Mouse (Mus musculus): Measurements from ENCODE around the gene Cct5.

The Cct5 gene

DNA sequence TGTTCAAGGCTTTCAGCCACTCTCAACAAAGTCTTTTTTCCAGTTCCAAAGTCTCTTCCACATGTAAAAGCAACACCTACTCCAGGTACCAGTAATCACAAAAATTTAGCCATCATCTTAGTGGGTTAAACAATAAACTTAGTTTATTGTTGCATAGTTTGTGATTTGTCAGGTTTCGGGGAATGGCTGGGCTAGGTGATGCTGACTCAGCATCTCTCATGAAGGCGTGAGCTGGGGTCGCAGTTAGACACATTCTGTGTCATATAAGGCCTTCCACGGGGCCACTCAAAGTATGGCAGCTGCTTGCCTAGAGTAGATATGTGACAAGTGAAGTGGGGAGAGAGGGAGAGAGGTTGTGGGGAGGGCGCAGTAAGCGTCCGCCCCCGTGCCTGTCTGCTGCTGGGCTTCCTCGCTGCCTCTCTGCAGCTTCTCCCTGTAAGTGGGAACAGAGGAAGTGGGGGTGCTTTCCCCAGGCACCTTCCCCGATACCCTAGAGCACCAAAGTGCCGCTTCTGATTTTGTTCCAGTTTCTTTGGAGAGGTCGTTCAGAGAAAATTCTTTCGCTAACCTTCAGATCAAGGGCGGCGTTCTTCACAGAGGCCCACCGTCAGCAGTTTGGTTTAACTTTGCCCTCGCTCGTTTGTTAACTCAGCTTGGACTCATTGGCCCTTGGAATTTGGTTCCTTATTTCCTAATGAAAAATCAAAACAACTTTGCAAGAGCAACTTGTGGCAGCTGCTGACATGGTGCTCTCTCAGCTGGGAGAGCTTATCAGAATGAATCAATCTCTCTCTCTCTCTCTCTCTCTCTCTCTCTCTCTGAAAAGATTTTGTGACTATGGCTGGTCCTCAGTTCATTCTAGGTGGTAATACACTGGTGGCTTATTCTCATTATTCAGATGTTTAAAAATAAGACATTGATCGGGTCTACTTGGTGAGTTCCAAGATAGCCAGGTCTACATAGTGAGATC is 37.7 kb downstream of the Cct5 start:
- no peak for DNase-seq (ENCODE audit: low read depth, low spot score)

DNA sequence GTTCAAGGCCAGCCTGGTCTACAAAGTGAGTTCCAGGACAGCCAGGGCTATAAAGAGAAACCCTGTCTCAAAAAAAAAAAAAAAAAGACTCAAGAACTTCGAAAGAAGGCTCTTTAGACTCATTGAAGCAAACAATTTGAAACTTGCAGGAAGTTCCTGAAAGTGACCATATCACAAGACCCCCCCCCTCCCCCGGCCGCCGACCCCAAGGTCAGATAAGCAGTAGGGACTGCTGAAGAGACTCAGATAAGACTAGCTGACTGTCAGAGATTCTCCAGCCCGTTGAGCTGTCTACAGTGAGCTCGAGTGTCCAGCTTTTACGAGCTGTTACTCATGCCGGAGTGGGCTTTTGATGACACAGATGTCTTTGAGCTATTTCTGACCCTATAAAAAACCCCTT is 38.8 kb downstream of the Cct5 start:
- no peak for DNase-seq (ENCODE audit: low read depth, low spot score)

DNA sequence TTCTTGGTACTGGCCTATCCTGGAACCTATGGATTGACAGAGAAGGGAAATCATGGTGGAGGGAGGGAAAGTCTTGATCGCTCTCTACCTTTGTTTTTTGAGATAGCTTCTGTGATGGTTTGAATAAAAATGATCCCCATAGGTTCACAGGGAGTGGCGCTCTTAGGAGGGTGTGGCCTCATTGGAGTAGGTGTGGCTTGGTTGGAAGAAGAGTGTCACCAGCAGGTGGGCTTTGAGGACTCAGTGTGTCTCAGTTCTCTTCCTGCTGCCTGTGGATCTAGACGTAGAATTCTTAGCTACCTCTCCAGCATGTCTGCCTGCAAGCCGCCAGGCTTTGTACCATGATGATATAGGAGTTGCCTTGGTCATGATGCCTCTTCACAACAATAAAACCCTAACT is 39.6 kb downstream of the Cct5 start:
- DNase-seq (ENCODE audit: low read depth, low spot score) = no peak

DNA sequence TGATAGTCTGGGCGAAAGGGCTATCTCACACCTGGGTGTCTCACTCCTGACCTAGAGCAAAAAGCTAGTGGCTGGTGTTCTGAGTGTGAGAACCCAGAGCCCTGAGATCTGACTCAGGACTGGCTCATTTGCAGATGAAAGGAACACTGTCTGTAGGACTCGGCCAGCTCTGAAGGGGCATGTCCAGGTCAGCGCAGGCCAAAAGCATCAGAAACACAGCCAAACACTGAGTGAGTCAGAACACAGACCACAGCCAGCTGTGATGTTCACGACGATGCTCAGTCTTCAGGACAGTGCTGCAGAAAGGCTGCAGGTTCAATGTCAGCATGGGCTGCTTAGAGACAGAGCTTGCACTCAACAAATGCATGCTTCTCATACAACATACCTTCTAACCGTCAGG is 40.2 kb downstream of the Cct5 start:
- no peak for DNase-seq (ENCODE audit: low read depth, low spot score)

DNA sequence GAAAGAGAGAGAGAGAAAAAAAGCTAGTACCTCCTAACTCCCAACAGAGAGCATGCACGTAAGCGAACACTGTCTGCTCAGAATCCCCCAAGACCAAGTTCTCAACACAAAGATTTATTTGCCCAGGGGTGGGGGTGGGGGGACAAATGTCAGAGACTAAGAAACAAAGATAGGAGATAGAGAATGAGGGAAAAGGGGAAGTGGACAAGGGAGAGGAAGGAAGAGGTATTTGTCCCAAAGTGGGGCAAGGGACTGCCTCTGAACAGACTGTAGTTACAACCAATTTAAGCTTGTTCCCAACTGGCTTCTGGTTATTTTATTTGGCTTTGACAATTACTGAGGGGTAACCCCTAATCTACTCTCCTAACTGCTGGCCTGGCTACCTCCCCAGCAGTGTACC is 46.7 kb downstream of the Cct5 start:
- DNase-seq (ENCODE audit: low read depth, low spot score) = no peak

DNA sequence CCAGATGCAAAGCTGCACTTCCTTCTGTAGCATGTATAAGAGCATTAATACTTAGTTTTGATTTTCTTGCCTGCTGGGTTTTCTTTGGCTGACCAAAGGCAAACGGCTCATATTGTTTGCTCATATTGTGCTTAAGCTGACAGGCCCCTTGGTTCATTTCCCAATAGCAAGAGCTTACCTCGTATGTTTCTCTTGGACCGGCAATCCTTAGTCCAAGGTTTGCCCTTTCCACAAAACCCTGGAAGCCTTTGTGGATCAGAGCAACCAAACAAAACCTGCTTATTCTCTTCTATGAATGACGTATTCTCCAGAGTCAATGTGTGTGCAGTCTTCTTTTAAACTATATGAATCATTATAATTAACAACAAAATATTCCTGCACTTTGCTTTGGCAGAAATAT is 51.2 kb downstream of the Cct5 start:
- DNase-seq (ENCODE audit: low read depth, low spot score) = no peak

DNA sequence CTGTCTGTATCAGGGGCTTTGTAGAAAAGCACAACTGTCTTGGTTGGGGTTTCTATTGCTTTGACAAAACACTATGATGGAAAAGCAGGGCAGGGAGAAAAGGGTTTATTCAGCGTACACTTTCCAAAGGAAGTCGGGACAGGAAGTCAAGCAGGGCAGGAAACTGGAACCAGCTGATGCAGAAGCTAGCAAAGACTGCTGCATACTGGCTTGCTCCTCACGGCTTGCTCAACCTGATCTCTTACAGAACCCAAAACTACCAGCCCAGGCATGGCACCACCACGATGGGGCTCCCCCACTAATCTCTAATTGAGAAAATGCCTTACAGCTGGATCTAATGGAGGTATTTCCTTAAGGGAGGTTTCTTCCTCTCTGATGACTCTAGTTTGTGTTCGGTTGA is 54.2 kb downstream of the Cct5 start:
- DNase-seq (ENCODE audit: low read depth, low spot score) = no peak

DNA sequence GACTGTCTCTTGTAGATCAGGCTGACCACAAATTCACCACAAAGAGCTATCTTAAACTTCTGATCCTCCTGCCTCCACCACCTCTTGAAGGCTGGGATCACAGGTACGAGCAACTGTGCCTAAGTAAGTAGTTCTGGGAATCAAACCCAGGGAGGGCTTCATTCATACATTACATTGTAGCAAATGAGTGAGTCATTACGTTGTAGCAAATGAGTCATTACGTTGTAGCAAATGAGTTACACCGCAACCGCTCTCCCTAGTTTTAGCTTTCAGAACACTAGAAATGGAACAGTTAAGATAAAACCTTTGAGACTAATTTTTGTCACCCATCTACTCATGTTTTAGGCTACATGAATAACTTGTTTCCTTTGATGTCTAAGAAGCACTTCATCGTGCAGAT is 55.3 kb downstream of the Cct5 start:
- DNase-seq (ENCODE audit: low read depth, low spot score) = no peak

DNA sequence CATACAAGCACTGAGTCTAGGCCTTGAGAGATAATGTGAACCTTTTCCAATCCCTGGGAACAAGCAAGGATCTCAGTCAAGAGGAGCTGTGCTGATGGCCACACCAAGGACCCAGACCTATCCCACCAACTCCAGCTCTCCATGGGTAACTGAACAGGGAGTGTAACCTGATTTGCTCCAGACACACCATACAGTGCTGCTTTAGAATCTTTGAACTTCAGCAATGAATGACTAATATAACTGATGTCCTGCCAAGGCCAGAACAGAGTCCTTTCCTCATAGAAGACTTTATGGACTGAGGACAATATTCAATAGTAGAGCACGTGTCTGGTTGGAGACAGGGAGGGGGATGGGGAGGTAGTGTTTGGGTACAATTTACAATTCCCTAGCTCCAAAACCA is 56.5 kb downstream of the Cct5 start:
- no peak for DNase-seq (ENCODE audit: low read depth, low spot score)

DNA sequence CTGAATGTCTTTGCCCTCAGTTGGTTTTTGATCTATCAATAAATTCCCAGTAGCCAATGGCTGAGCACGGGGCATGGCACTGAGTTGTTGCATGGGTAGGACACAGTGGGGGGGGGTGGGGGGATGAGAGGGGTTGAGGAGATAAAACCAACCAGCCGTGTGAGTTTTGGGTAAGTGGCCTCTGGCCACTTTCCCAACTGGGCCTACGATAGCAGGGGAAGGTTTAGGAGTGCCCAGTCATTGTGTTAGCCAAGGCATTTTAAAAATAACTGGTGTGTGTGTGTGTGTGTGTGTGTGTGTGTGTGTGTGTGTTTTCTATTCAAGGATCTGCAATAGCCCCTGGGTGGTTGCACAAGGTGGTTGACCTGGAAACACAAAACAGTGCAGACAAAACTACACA is 58.4 kb downstream of the Cct5 start:
- DNase-seq (ENCODE audit: low read depth, low spot score) = no peak

DNA sequence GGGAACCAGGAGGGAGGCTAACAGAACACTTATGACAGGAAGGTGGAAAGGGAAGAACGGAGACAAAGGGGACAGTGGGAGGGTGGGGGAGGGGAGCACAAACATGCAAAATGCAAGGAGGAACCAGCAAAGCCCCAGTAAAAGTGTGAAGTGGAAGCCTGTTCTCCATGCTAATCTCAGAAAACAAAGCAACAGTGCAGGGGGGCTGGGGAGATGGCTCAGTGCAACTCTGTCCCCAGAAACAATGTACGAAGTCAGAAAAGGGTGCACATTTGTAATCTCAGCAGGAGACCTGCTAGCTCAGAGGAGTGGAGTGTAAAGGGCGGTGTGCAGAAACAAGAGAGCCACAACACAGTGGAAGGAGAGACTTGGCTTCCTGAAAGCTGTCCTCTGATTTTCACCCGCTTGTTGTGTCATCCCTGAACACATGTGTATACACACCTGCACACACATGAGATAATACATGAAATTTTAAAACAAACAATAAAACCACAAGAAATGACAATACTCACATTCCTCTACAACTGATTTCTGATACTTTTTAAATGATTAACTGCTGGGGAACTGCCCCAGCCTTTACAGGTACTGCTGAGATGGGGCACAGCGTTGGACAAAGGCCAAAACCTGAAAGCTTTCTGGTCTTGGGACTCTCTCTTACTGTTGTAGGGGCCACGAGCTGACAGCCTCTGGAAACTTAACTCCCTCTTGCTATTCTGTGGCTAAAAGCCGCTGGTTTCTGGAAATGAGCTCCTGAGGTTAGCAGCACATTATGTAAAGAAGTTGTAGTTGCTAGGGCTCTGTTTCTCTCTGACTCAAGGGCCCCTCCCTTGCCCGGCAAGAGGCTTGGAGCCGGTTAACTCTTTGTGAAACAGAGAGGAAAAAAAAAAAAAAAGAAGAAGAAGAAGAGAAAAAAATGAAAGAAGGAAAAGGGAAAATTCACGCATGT is 59.3 kb downstream of the Cct5 start:
- no peak for DNase-seq (ENCODE audit: low read depth, low spot score)

All from CD4-positive, CD25-positive, alpha-beta regulatory T cell, adult 2 months (primary cell).